Mouse (Mus musculus) left cerebral cortex, adult 11 months (tissue): ENCODE results near the gene Triobp.
"Not testable (repeated sequence)": the region's sequence is repeated elsewhere in the genome, so short reads cannot be mapped to it uniquely, and the experiment has no call there.

Experiments
- DNase-seq: peaks from one replicate; pipeline ENCODE4 v3.0.0; 2022; ENCODE audit warnings: low spot score

Gene Triobp

GRCm38 (mm10) chr15:79030551-79031435 lies 83.3 kb downstream of the Triobp start:
- DNase-seq = peak; percentile 76

- DNase-seq = not testable (repeated sequence)
Measured at GRCm38 (mm10) chr15:79031908-79032307, 84.4 kb downstream of the Triobp start.

GRCm38 (mm10) chr15:79037913-79038328 lies 90.4 kb downstream of the Triobp start:
- DNase-seq = no peak

- no peak for DNase-seq
Measured at GRCm38 (mm10) chr15:79038331-79038730, 90.8 kb downstream of the Triobp start.

- no peak for DNase-seq
Measured at GRCm38 (mm10) chr15:79038853-79039252, 91.3 kb downstream of the Triobp start.

GRCm38 (mm10) chr15:79040501-79041416 lies 93.2 kb downstream of the Triobp start:
- no peak for DNase-seq

GRCm38 (mm10) chr15:79041585-79041984 lies 94.1 kb downstream of the Triobp start, which contains the start of gene Galr3:
Gene Galr3, plus strand, starts transcription at chr15:79041885.
- DNase-seq = no peak

- no peak for DNase-seq
Measured at GRCm38 (mm10) chr15:79042721-79043491, 95.4 kb downstream of the Triobp start.

- DNase-seq = no peak
Measured at GRCm38 (mm10) chr15:79044837-79045236, 97.3 kb downstream of the Triobp start.

GRCm38 (mm10) chr15:79048186-79048585 lies 100.7 kb downstream of the Triobp start:
- no peak for DNase-seq

- DNase-seq = no peak
Measured at GRCm38 (mm10) chr15:79050160-79050845, 102.8 kb downstream of the Triobp start.

GRCm38 (mm10) chr15:79050964-79051363 lies 103.4 kb downstream of the Triobp start:
- DNase-seq = no peak

- DNase-seq = no peak
Measured at GRCm38 (mm10) chr15:79051461-79052360, 104.2 kb downstream of the Triobp start.

- no peak for DNase-seq
Measured at GRCm38 (mm10) chr15:79052366-79052765, 104.8 kb downstream of the Triobp start.
